Mouse (Mus musculus): ENCODE data around the gene Dennd2a. TPM values are rescaled to one million over a fixed set of nuclear protein-coding genes. Genes with fewer than 3 reads are reported as not detected.
"Not testable (repeated sequence)": the region's sequence is repeated elsewhere in the genome, so short reads cannot be mapped to it uniquely, and the experiment has no call there.

The Dennd2a gene
- polyA plus RNA-seq, 1 experiment from 2014 or later, result 14.2 TPM

DNA sequence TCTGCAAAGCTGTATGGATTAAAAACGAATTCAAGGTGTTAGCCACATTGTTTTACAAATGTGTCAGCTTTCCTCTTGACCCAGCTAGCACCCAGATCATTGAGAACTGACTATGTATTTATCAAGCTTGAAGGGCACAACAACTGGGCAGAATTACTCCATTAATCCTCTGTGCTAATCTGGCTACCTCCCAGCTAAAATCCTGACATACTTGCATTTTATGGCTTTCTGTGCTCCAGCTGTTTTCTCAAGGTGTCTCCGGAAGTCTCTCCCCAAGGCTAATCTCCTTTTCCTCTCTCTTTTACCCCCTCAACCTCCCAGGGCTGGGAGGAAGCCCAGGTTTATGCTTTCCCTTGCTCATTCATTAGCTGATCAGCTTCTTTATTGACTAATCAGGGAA, 103.1 kb downstream of the Dennd2a start:
- DNase-seq (ENCODE audit: low spot score) (no peak), ATAC-seq (no peak)
- H3K4me1 ChIP-seq (ENCODE audit: control insufficient read depth, insufficient read depth, low read length), result no peaks in the 10 kb centered on the region
- no peak overlapping the region for H3K4me3 ChIP-seq (ENCODE audit: low read depth, low read length)
- H3K27ac ChIP-seq (ENCODE audit: low read depth, low read length), result no peak overlapping the region
- no peak overlapping the region for H3K9ac ChIP-seq (ENCODE audit: low read length)
- H3K36me3 ChIP-seq (ENCODE audit: control insufficient read depth, insufficient read depth, low read length), result no peaks in the 10 kb centered on the region
- 48% methylated on average over 2 of the region's 2 CpGs for WGBS
- no peaks in the 10 kb centered on the region for H3K9me3 ChIP-seq (replicated peaks; ENCODE audit: control insufficient read depth, low read length)
- H3K4me2 ChIP-seq (ENCODE audit: low read length), result no peak overlapping the region
- H3K27me3 ChIP-seq (replicated peaks; ENCODE audit: control insufficient read depth, insufficient read depth, low read length), result no peaks in the 10 kb centered on the region

DNA sequence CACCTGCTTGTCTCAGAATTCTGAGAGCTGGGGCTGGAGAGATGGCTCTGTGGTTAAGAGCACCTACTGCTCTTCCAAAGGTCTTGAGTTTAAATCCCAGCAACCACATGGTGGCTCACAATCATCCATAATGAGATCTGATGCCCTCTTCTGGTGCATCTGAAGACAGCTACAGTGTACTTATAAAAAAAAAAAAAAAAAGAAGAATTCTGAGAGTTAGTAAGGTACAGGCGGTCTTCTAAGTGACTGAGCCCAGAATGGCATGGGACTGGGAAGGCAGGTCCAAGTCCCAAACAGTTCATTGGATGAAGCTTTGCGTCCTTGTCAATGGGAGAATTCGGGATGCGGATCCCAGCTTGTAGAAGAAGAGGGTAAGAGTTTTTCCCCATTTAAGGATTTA, 104.1 kb downstream of the Dennd2a start:
- ATAC-seq, result no peak

GRCm38 (mm10) chr6:39451033-39451432, 106.6 kb downstream of the Dennd2a start:
- no peaks in the 10 kb centered on the region for H3K36me3 ChIP-seq (ENCODE audit: control insufficient read depth, insufficient read depth, low read length)
- no peak overlapping the region for H3K27ac ChIP-seq (ENCODE audit: low read depth, low read length)
- no peaks in the 10 kb centered on the region for H3K27me3 ChIP-seq (replicated peaks; ENCODE audit: control insufficient read depth, insufficient read depth, low read length)
- ATAC-seq (no peak), DNase-seq (ENCODE audit: low spot score) (no peak)
- H3K4me3 ChIP-seq (ENCODE audit: low read depth, low read length), result no peak overlapping the region
- H3K4me2 ChIP-seq (ENCODE audit: low read length), result no peak overlapping the region
- 84% methylated on average over 3 of the region's 3 CpGs for WGBS
- H3K9ac ChIP-seq (ENCODE audit: low read length), result no peak overlapping the region
- H3K4me1 ChIP-seq (ENCODE audit: control insufficient read depth, insufficient read depth, low read length), result no peaks in the 10 kb centered on the region
- H3K9me3 ChIP-seq (replicated peaks; ENCODE audit: control insufficient read depth, low read length), result no peaks in the 10 kb centered on the region

More for the DNA sequence above, 104.1 kb downstream of the Dennd2a start:
- Histone ChIP-seq H3K27ac (ENCODE audit: low read depth, low read length) (no peak overlapping the region), H3K4me2 (ENCODE audit: low read length) (no peak overlapping the region), H3K4me1 (ENCODE audit: control insufficient read depth, insufficient read depth, low read length) (no peaks in the 10 kb centered on the region), H3K9me3 (replicated peaks; ENCODE audit: control insufficient read depth, low read length) (no peaks in the 10 kb centered on the region), H3K36me3 (ENCODE audit: control insufficient read depth, insufficient read depth, low read length) (no peaks in the 10 kb centered on the region), H3K27me3 (replicated peaks; ENCODE audit: control insufficient read depth, insufficient read depth, low read length) (no peaks in the 10 kb centered on the region), H3K4me3 (ENCODE audit: low read depth, low read length) (no peak overlapping the region), H3K9ac (ENCODE audit: low read length) (no peak overlapping the region)
- DNase-seq (ENCODE audit: low spot score), result no peak
- WGBS, result 93% methylated on average over 4 of the region's 4 CpGs

- Histone ChIP-seq H3K4me3 (ENCODE audit: low read depth, low read length) (no peak overlapping the region), H3K27ac (ENCODE audit: low read depth, low read length) (no peak overlapping the region), H3K9me3 (replicated peaks; ENCODE audit: control insufficient read depth, low read length) (no peaks in the 10 kb centered on the region), H3K27me3 (replicated peaks; ENCODE audit: control insufficient read depth, insufficient read depth, low read length) (no peaks in the 10 kb centered on the region), H3K9ac (ENCODE audit: low read length) (no peak overlapping the region), H3K36me3 (ENCODE audit: control insufficient read depth, insufficient read depth, low read length) (no peaks in the 10 kb centered on the region), H3K4me1 (ENCODE audit: control insufficient read depth, insufficient read depth, low read length) (no peaks in the 10 kb centered on the region), H3K4me2 (ENCODE audit: low read length) (no peak overlapping the region)
- ATAC-seq, result no peak
- WGBS, result 92% methylated on average over 4 of the region's 4 CpGs
- DNase-seq (ENCODE audit: low spot score), result no peak
Measured at GRCm38 (mm10) chr6:39450580-39450979, 107.1 kb downstream of the Dennd2a start.

DNA sequence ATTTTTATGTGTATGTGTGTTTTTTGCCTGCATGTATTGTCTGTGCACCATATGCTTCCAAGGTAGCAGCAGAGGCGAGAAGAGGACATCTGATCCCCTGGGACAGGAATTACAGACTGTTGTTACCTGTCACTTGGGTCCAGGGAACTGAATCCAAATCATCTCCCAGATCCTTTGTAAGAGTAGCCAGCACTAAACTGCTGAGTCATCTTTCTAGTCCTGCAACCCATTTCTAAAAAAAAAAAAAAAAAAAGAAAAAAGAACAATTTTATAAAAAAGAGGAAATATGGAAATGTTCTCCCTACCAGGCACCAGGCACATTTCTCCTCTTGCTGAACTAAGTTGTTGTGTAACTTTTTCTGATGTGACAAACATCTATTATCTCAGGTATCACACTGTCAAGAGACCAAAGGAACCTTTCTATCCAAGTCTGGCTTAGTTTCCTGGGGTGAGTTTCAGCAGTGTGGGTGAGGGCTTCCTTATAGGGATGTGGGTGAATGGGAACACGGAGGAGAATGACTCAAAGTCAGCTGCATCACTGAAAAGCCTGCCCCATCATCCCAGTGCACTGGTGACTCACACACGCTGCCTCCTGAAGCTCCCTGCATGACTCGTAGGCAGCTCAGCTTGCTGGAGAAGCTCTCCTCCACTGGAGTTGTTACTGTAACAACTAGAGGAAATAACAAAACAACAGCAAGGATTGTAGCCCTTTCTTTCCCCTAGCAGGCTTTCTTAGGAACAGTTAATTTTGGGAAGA, 110.1 kb downstream of the Dennd2a start:
- Histone ChIP-seq H3K27me3 (replicated peaks; ENCODE audit: control insufficient read depth, insufficient read depth, low read length) (no peaks in the 10 kb centered on the region), H3K4me2 (ENCODE audit: low read length) (no peak overlapping the region), H3K27ac (ENCODE audit: low read depth, low read length) (no peak overlapping the region), H3K36me3 (ENCODE audit: control insufficient read depth, insufficient read depth, low read length) (no peaks in the 10 kb centered on the region), H3K9me3 (replicated peaks; ENCODE audit: control insufficient read depth, low read length) (no peaks in the 10 kb centered on the region), H3K9ac (ENCODE audit: low read length) (no peak overlapping the region), H3K4me1 (ENCODE audit: control insufficient read depth, insufficient read depth, low read length) (no peaks in the 10 kb centered on the region), H3K4me3 (ENCODE audit: low read depth, low read length) (no peak overlapping the region)
- WGBS, result 51% methylated on average over 4 of the region's 4 CpGs
- DNase-seq (ENCODE audit: low spot score) (no peak), ATAC-seq (no peak)

- Histone ChIP-seq H3K9me3 (replicated peaks; ENCODE audit: control insufficient read depth, low read length) (no peaks in the 10 kb centered on the region), H3K4me3 (ENCODE audit: low read depth, low read length) (no peak overlapping the region), H3K4me1 (ENCODE audit: control insufficient read depth, insufficient read depth, low read length) (no peaks in the 10 kb centered on the region), H3K4me2 (ENCODE audit: low read length) (no peak overlapping the region), H3K9ac (ENCODE audit: low read length) (no peak overlapping the region), H3K36me3 (ENCODE audit: control insufficient read depth, insufficient read depth, low read length) (no peaks in the 10 kb centered on the region), H3K27me3 (replicated peaks; ENCODE audit: control insufficient read depth, insufficient read depth, low read length) (no peaks in the 10 kb centered on the region), H3K27ac (ENCODE audit: low read depth, low read length) (no peak overlapping the region)
- ATAC-seq (no peak), DNase-seq (ENCODE audit: low spot score) (no peak)
- 1% methylated on average over 19 of the region's 19 CpGs for WGBS
Measured at GRCm38 (mm10) chr6:39445801-39446572, 111.7 kb downstream of the Dennd2a start.

- Histone ChIP-seq H3K27ac (ENCODE audit: low read depth, low read length) (no peak overlapping the region), H3K4me3 (ENCODE audit: low read depth, low read length) (no peak overlapping the region), H3K27me3 (replicated peaks; ENCODE audit: control insufficient read depth, insufficient read depth, low read length) (no peaks in the 10 kb centered on the region), H3K4me2 (ENCODE audit: low read length) (no peak overlapping the region), H3K9me3 (replicated peaks; ENCODE audit: control insufficient read depth, low read length) (no peaks in the 10 kb centered on the region), H3K4me1 (ENCODE audit: control insufficient read depth, insufficient read depth, low read length) (no peaks in the 10 kb centered on the region), H3K36me3 (ENCODE audit: control insufficient read depth, insufficient read depth, low read length) (no peaks in the 10 kb centered on the region), H3K9ac (ENCODE audit: low read length) (no peak overlapping the region)
- no peak for ATAC-seq
- no peak for DNase-seq (ENCODE audit: low spot score)
Measured at GRCm38 (mm10) chr6:39442786-39443287, 114.8 kb downstream of the Dennd2a start.

DNA sequence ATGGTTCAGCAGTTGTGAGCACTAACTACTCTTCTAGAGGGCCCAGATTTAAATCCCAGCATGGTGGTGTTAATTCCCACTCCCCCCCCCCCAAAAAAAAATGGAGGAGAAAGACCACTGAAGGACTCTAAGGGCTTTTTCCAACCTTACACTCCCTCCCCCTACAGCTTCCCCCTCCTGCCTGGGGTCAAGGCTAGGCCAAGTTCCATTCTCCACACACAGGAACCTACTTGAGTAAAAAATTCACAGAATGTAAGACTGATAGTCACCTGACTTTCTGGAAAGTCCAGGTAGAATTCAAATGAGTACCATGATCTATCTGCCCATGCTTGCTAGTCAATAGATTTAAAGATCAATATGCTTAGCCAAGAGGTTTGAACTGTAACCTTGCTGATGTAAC, 117.5 kb downstream of the Dennd2a start:
- no peak overlapping the region for H3K27ac ChIP-seq (ENCODE audit: low read depth, low read length)
- H3K36me3 ChIP-seq (ENCODE audit: control insufficient read depth, insufficient read depth, low read length), result no peaks in the 10 kb centered on the region
- DNase-seq (ENCODE audit: low spot score) (no peak), ATAC-seq (no peak)
- no peak overlapping the region for H3K4me2 ChIP-seq (ENCODE audit: low read length)
- no peaks in the 10 kb centered on the region for H3K4me1 ChIP-seq (ENCODE audit: control insufficient read depth, insufficient read depth, low read length)
- no peaks in the 10 kb centered on the region for H3K9me3 ChIP-seq (replicated peaks; ENCODE audit: control insufficient read depth, low read length)
- no peak overlapping the region for H3K4me3 ChIP-seq (ENCODE audit: low read depth, low read length)
- no peaks in the 10 kb centered on the region for H3K27me3 ChIP-seq (replicated peaks; ENCODE audit: control insufficient read depth, insufficient read depth, low read length)
- no peak overlapping the region for H3K9ac ChIP-seq (ENCODE audit: low read length)

DNA sequence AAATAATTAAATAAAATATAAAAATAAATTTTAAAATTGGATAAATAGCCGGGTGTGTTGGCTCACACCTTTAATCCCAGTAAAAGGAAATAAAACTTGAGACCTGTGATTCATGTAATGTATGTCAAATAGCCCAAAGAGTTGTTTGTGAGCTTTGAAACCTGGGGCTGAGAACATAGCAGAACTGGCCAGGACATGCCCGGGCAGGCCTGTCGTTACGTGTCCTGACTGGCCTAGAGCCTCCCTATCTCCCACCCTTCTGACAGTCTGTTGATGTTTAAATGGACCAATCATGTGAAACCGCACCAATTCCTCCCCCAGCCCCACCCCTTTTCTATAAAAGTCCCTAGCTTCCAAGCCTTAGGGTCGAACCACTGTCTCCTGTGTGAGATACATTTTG, 120.1 kb downstream of the Dennd2a start:
- H3K9ac ChIP-seq (ENCODE audit: low read length); H3K9me3 ChIP-seq (replicated peaks; ENCODE audit: control insufficient read depth, low read length); H3K36me3 ChIP-seq (ENCODE audit: control insufficient read depth, insufficient read depth, low read length); H3K27me3 ChIP-seq (replicated peaks; ENCODE audit: control insufficient read depth, insufficient read depth, low read length); H3K27ac ChIP-seq (ENCODE audit: low read depth, low read length); H3K4me2 ChIP-seq (ENCODE audit: low read length); DNase-seq (ENCODE audit: low spot score); ATAC-seq; H3K4me1 ChIP-seq (ENCODE audit: control insufficient read depth, insufficient read depth, low read length); H3K4me3 ChIP-seq (ENCODE audit: low read depth, low read length): not testable (repeated sequence)
- WGBS, result 89% methylated on average over 6 of the region's 6 CpGs

Measured in forebrain, embryonic 14.5 days (tissue).